Mouse (Mus musculus): Measurements from ENCODE around the gene Arhgap28.

GRCm38 (mm10) chr17:68028519-68028918 is 24.6 kb upstream of the Arhgap28 start:
- TF ChIP-seq CTCF (IDR thresholded peaks at IDR 0.05; ENCODE audit: control insufficient read depth, insufficient read depth, low read length) = no peak
- no peak for TF ChIP-seq POLR2A (IDR thresholded peaks at IDR 0.05; ENCODE audit: borderline replicate concordance, control insufficient read depth, low read depth, low read length)
